Mouse (Mus musculus) thymus, postnatal 25 days (tissue): ENCODE results near the gene Grin2b.
"Not testable (repeated sequence)": the region's sequence is repeated elsewhere in the genome, so short reads cannot be mapped to it uniquely, and the experiment has no call there.

Experiments
- DNase-seq: peaks from one replicate; pipeline ENCODE4 v3.0.0; 2022

The Grin2b gene

GRCm38 (mm10) chr6:135882611-135883010 lies 290.7 kb downstream of the Grin2b start:
- no peak for DNase-seq

GRCm38 (mm10) chr6:135876163-135876726 lies 297.1 kb downstream of the Grin2b start:
- DNase-seq, result no peak

- DNase-seq, result no peak
Observed at GRCm38 (mm10) chr6:135874626-135875025, 298.7 kb downstream of the Grin2b start.

GRCm38 (mm10) chr6:135865832-135866231 lies 307.5 kb downstream of the Grin2b start:
- no peak for DNase-seq

GRCm38 (mm10) chr6:135863965-135864364 lies 309.3 kb downstream of the Grin2b start:
- no peak for DNase-seq

GRCm38 (mm10) chr6:135859502-135859901 lies 313.8 kb downstream of the Grin2b start:
- DNase-seq, result no peak

- DNase-seq, result no peak
Observed at GRCm38 (mm10) chr6:135854173-135854591, 319.1 kb downstream of the Grin2b start.

- DNase-seq, result no peak
Observed at GRCm38 (mm10) chr6:135843755-135844154, 329.6 kb downstream of the Grin2b start.

- no peak for DNase-seq
Observed at GRCm38 (mm10) chr6:135836353-135836752, 337.0 kb downstream of the Grin2b start.

GRCm38 (mm10) chr6:135833542-135833941 lies 339.8 kb downstream of the Grin2b start:
- DNase-seq, result no peak

GRCm38 (mm10) chr6:135832041-135832440 lies 341.3 kb downstream of the Grin2b start:
- DNase-seq, result no peak

GRCm38 (mm10) chr6:135831032-135831431 lies 342.3 kb downstream of the Grin2b start:
- no peak for DNase-seq

GRCm38 (mm10) chr6:135829458-135829857 lies 343.9 kb downstream of the Grin2b start:
- no peak for DNase-seq

- DNase-seq, result no peak
Observed at GRCm38 (mm10) chr6:135828976-135829375, 344.3 kb downstream of the Grin2b start.

- peak; percentile 26 for DNase-seq
Observed at GRCm38 (mm10) chr6:135827942-135828341, 345.4 kb downstream of the Grin2b start.

GRCm38 (mm10) chr6:135827317-135827716 lies 346.0 kb downstream of the Grin2b start:
- no peak for DNase-seq

GRCm38 (mm10) chr6:135826776-135827175 lies 346.5 kb downstream of the Grin2b start:
- not testable (repeated sequence) for DNase-seq

GRCm38 (mm10) chr6:135817391-135817790 lies 355.9 kb downstream of the Grin2b start:
- DNase-seq, result no peak

- no peak for DNase-seq
Observed at GRCm38 (mm10) chr6:135813755-135814154, 359.6 kb downstream of the Grin2b start.

GRCm38 (mm10) chr6:135805436-135805835 lies 367.9 kb downstream of the Grin2b start:
- DNase-seq, result no peak

GRCm38 (mm10) chr6:135799949-135800348 lies 373.4 kb downstream of the Grin2b start:
- DNase-seq, result no peak

GRCm38 (mm10) chr6:135798202-135798992 lies 374.9 kb downstream of the Grin2b start:
- no peak for DNase-seq

- no peak for DNase-seq
Observed at GRCm38 (mm10) chr6:135797371-135798033, 375.8 kb downstream of the Grin2b start.

- no peak for DNase-seq
Observed at GRCm38 (mm10) chr6:135796911-135797310, 376.4 kb downstream of the Grin2b start.
